Mouse (Mus musculus) embryo, embryonic 9.5 days (tissue): ENCODE measurements around the gene Ppp1r32.

Source experiments
- DNase-seq: peaks from one replicate; pipeline ENCODE4 v3.0.0-alpha.2; 2017; ENCODE audit errors: extremely low spot score

Gene Ppp1r32

GRCm38 (mm10) chr19:10424751-10425150, 58.0 kb downstream of the Ppp1r32 start:
- DNase-seq: no peak
